Mouse (Mus musculus): ENCODE measurements around the gene Golph3.

Gene Golph3

DNA sequence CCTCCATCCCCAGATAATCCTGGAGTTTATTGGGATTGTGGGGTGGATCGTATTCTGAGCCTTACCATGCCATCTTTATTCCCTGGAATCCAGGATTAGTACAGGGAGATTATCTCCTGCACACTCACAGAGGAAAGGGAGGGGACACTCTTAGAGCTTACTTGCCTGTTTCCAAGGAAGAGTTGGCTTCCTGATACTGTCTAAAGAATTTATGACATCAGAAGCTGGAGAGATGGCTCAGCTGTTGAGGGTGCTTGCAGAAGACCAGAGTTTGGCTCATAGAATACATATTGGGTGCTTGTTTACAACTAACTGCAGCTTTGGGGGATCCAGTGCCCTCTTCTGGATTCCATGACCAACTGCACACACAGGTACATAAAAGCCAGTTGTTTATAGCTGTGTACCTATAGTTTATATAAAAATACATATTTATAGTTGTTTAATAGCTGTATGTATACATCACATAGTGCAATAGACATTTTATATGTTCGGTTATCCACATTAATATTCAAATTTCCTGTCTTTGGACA lies 33.1 kb downstream of the Golph3 start:
- in situ Hi-C loops (cut with MboI; ENCODE audit: unreplicated experiment in 2 of 2), result no loop called here

DNA sequence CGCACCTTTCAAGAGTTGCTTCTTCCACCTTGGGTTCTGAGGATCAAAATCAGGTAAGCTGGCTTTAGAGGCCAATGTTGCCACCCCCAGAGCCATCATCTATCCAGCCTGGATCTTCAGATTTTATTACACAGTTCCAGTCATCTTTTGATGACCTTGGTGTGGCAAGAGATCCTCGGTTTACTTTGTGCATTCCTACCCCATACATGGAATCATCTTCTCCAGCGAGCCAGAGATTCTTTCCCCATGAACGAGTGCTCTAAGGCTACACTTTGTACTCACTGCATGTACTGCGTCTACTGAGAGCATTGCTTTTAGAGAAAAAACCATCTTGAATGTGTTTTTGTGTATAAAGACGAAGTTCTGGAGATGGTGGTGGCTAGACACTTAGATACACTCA lies 34.0 kb downstream of the Golph3 start:
- in situ Hi-C loops (cut with MboI; ENCODE audit: unreplicated experiment in 2 of 2), result no loop called here

DNA sequence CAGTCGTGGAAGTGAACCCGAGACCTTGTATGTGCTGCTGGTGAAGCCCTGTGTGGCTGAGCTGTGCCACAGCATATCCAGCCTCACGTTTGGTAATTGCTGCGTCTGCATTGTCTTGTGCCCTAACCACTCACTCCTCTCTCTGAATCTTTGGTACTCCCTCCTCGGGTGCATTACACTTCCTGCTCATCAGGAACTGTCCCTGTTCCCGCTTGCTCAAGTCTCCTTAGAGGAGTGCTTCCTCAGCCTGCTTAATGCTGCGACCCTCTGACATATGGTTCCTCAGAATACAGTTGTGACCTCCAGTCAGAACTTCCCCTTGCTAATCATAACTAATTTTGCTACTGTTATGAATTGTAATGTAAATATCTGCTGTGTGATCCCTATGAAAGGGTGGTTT lies 34.7 kb downstream of the Golph3 start:
- in situ Hi-C loops (cut with MboI; ENCODE audit: unreplicated experiment in 2 of 2), result no loop called here

DNA sequence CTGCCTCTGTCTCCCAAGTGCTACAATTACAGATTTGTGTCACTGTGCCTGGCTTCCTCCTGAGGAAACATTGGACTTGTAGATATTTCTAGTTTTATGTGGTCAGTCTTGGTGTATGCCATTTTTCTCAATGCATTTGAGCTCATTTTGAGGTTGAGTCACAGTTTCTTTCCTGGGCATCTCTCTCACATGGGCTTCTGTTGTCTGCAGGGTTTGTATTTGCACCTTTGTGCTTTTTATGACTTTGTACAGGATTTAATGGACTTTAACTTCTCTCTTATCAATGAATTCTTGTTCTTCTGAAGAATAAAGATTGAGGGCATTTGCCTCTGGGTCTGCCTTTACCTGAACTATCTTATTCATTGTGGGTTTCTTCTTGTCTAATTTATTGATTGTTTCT lies 36.2 kb downstream of the Golph3 start:
- in situ Hi-C loops (cut with MboI; ENCODE audit: unreplicated experiment in 2 of 2), result no loop called here

DNA sequence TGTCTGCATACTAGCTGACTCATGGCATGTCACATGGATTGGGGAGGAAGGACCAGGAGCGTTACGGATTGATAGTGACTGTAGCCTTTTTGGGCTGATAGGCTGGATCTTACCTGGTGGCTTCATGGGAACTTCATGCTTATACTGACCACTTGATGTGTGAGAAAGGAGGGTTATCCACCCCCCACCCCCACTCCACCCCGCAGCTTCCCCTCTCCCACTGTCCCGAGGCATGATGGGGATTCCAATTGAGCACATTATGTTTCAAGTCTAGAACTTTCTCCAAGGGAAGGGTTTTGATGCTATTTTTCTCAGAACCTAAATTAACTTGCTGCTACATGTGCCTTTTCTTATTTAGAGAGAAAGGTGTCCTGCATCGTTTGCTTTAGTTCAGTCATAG lies 37.1 kb downstream of the Golph3 start:
- in situ Hi-C loops (cut with MboI; ENCODE audit: unreplicated experiment in 2 of 2), result no loop called here

DNA sequence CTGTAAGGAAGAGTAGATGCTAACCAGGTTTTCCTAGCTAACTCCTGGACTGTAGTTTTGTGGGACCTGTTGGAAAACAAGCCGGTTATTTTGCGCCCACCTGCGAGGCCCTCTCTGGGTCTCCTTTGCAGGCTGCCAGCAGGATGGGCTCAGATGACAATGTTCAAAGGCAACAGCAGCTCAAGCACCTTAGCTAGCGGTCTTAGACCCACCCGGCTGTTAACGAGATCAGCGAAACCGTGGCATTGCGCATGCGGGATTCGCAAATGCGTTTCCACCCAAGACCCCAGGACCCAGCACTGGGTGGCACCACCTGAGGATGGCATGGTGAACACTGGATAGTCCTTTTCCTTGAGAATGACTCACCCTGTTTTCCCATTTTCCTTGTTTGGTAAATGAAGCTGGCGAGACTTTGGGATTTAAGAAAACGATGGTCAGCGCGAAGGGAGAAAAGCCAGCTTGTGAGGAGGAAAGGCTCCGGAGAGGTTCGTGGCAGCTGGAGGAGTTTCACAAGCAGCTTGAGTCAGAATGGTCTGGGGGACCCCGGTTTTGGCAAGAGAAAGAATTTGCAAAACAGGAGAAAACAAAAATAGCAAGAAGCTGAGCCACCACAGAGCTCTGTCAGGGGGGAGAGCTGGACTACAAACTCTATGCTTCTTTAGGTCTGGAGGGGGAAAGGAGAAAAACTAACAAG lies 39.4 kb downstream of the Golph3 start:
- in situ Hi-C loops (cut with MboI; ENCODE audit: unreplicated experiment in 2 of 2), result loop anchor here in 1 of 2 experiments (10.0 kb wide), 1 partner anchor 156 kb away; the partner anchor contains the start of gene Mtmr12

DNA sequence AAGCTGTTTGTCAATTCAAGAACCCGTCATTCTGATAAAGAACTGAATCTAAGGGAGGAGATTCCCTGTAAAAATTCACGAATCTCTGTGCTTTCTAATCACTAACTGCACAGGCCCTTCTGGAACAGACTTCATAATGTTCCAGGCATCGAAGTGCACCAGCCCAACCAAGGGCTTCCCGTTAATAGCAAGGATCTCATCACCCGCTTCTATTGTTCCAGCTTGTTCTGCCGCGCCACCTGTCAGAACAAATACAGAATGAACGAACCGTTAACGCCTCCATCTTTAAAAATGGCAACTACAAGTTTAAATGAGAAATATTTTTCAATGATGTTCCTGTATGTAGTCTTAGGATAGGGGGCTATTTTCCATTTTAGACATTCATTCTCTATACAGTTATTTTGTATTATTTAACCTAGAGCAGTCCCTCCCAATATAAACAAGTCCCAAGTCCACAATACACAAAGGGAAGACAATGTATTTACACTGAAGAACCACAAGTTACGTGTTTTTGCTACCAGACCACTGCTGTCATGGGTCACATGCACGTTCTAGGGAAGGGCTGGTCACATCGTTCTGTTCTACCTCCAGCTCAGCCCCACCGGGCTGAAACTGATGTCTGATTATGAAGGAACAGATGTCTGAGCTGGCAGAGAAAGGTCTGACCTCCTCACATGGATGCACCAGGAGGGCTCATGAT lies 40.9 kb downstream of the Golph3 start:
- in situ Hi-C loops (cut with MboI; ENCODE audit: unreplicated experiment in 2 of 2), result loop anchor here in 1 of 2 experiments (10.0 kb wide), 1 partner anchor 157 kb away; the partner anchor contains the start of gene Mtmr12

DNA sequence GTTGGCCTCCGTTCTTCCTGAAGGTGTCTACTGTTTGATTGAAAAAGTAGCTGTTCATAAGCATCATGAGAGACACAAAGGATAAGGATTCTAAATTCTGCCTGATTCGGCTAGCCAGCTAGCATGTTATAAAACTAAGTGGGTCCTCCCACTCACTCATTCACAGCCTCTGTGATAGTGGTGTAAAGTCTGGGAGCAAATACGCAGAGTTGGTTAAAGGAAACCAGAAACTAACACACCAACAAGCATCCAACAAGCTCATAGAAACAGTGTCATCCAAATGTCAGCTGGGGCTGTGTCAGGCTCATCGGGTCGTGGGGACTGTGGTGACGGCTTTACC lies 41.4 kb downstream of the Golph3 start:
- in situ Hi-C loops (cut with MboI; ENCODE audit: unreplicated experiment in 2 of 2), result loop anchor here in 1 of 2 experiments (10.0 kb wide), 1 partner anchor 158 kb away; the partner anchor contains the start of gene Mtmr12

DNA sequence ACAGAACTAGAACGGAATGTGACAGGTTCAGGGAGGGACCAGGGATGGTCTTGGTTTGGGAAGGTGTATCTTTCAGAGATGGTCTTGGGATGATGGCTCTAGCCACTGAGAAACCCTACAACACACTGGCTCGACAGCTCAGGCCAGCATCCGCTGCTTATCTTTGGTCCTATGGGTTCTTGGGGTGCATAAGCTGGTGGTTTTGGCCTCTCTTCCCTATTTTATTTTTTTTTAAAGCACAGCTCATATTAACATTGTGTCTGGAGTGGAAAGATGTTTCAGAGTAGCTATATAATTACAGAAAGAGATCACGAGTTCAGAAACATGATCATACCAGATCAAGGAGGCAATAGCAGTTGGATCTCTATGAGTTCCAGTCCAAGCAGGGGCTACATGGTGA lies 42.8 kb downstream of the Golph3 start:
- in situ Hi-C loops (cut with MboI; ENCODE audit: unreplicated experiment in 2 of 2), result loop anchor here in 1 of 2 experiments (10.0 kb wide), 1 partner anchor 159 kb away; the partner anchor contains the start of gene Mtmr12

DNA sequence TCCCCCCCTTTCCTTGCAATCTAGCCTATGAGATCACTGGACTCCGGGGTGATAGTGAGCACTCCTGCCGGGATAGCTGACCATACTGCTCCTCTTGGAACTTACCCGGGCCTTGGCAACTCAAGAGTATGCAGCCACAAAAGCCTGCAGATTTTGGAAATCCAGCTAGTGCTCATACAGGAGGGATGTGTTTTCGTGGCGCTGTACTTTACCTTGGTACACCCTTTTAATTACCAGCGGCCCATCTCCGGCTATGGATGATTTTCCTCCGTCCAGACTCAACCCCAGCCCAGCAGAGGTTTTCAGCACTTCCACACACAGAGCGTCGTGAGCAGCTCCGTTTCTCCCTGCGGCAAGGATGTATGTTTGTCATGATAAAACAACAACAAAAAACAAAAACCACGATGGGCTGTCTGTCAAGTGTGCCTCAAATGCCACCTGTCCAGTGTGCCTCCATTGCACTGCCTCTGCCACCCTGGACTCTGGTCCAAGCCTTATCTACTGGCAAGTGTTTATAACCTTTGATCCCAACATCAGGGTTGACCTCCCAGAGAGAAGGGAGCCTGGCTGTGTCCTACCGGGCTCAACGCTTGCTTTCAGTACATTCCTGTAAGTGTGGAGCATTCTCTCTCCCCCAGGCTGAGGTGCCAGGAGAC lies 44.3 kb downstream of the Golph3 start:
- in situ Hi-C loops (cut with MboI; ENCODE audit: unreplicated experiment in 2 of 2), result loop anchor here (5.0 to 10.0 kb wide), 2 partner anchors 161 to 432 kb away; partner anchors contain the start of gene Mtmr12 (in 1 of the 2)

DNA sequence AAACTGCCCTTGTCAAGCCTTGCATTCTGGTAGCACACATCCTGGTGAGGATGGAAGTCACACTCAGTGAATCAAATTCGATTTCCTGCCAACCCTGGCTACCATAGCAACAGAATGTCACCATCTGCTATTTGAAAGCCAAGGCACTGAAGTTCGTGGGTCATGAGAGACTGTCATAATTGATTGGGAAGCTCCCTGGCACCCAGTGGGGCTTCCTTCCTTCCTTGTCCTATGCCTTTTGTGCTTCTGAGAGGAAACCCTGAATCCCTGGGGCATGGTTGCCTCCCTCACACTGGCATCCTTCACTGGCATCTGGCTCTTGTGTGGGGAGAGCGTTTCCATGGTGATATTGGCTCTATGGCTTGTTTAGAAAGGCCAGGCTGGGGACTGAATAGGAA lies 44.8 kb downstream of the Golph3 start:
- in situ Hi-C loops (cut with MboI; ENCODE audit: unreplicated experiment in 2 of 2), result loop anchor here (5.0 to 10.0 kb wide), 2 partner anchors 161 to 431 kb away; partner anchors contain the start of gene Mtmr12 (in 1 of the 2)

DNA sequence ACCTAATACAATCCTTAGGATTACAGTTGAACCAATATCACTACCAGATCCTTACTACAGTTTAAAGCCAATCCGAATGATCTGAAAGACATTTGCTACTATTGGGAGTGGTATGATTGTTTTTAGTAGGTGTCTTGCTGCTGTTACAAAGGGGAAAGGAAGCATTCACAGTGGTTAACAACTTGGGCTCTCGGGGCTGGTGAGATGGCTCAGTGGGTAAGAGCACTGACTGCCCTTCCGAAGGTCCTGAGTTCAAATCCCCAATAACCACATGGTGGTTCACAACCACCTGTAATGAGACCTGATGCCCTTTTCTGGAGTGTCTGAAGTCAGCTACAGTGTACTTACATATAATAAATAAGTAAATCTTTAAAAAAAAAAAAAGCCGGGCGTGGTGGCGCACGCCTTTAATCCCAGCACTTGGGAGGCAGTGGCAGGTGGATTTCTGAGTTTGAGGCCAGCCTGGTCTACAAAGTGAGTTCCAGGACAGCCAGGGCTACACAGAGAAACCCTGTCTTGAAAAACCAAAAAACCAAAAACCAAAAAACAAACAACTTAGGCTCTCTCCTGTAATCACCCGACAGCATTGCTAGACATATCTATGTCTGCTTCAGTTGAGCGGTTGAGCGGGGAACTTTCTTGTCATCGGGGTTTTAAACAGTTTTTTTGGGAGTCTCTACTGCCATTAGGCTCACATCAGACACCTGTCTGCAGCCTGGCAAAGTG lies 45.5 kb downstream of the Golph3 start:
- in situ Hi-C loops (cut with MboI; ENCODE audit: unreplicated experiment in 2 of 2), result loop anchor here (5.0 to 10.0 kb wide), 2 partner anchors 162 to 431 kb away; partner anchors contain the start of gene Mtmr12 (in 1 of the 2)

DNA sequence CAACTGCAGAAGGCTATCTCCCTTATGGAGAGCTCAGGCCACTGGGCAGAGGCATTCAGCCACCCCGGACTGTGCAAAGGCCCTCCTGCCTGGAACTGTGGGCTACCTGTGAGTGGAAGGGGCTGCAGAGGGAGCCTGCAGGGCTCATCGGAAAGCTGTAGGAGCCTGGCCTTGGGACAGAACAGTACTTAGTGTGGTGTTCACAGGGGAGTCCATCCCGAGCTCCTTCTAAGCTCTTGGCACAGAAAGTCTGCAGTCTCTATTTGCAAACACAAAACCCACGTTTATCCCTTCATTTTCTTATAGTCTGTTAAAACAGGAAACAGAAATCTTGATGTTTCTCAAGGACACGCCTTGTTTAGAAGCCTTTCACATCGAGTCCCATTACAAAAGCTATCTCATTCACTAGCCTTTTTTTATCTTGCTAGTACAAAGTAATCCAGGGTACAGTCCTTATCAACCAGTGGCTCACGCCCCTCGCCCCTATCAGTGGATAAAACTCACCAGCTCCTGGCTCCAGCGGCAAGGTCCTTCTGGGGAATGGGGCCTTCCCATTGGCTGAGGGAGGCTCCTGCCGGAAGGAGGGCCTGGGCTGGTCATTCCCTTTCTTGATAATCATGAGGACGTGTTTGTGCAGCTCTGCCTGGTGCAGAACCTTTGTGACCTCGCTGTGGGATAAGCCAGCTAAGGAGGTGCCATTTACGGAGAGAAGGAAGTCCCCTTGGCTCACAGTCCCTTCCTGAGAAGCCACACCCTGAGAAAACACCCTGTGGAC lies 46.2 kb downstream of the Golph3 start:
- in situ Hi-C loops (cut with MboI; ENCODE audit: unreplicated experiment in 2 of 2), result loop anchor here (5.0 to 10.0 kb wide), 2 partner anchors 163 to 430 kb away; partner anchors contain the start of gene Mtmr12 (in 1 of the 2)

DNA sequence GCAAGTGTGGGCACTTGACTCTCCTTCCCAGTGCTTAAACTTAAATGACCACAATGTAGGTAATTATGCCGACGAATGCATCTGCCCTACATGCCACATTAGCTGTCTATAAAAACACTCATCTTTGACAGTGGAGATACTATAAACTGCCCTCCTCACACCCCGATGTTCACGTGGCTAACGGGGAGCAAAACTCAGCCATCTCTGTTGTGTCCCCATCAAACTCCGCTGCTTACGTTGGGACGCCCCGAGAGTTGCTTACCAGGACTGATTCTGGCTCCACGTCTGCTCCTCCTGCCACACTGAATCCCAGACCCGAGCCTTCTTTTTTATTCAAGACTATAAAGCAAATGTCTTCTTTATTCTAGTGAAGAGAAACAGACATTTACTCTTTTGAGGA lies 47.1 kb downstream of the Golph3 start:
- in situ Hi-C loops (cut with MboI; ENCODE audit: unreplicated experiment in 2 of 2), result loop anchor here (5.0 to 10.0 kb wide), 2 partner anchors 164 to 429 kb away; partner anchors contain the start of gene Mtmr12 (in 1 of the 2)

DNA sequence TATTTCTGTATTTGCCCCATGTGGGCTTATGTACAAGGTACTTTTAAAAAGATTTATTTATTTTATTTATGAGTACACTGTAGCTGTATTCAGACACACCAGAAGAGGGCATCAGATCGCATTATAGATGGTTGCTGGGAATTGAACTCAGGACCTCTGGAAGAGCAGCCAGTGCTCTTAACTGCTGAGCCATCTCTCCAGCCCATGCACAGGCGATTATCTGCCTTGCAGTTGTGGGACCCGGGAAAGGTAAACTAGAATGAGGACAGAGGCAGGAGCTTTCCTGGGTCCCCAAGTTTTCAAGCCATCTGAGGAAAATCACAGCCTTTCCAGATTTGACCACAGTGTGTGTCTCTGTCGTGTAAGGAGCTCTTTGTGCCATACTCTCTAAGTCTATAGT lies 47.6 kb downstream of the Golph3 start:
- in situ Hi-C loops (cut with MboI; ENCODE audit: unreplicated experiment in 2 of 2), result loop anchor here (5.0 to 10.0 kb wide), 2 partner anchors 164 to 428 kb away; partner anchors contain the start of gene Mtmr12 (in 1 of the 2)

DNA sequence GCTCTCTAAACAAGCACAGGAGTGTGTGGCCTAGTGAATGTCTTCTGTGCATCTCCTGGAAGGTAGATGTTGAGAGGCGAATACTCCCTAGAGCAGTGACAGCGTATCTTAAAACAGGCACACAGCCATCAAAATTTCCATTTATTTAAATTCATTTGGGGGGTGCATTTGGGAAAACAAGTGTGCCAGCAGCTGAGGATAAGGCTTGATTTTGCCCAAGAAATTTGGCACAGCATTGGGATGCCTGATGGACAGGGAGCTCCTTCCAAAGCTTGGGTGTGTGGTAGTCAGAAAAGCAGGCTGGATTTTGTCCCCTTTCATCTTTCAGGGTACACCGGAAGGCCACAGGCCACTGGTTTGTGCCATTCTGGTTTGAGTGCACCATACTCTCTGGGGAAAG lies 48.8 kb downstream of the Golph3 start:
- in situ Hi-C loops (cut with MboI; ENCODE audit: unreplicated experiment in 2 of 2), result loop anchor here (5.0 to 10.0 kb wide), 4 partner anchors 175 to 422 kb away; no protein-coding TSS in a partner anchor

DNA sequence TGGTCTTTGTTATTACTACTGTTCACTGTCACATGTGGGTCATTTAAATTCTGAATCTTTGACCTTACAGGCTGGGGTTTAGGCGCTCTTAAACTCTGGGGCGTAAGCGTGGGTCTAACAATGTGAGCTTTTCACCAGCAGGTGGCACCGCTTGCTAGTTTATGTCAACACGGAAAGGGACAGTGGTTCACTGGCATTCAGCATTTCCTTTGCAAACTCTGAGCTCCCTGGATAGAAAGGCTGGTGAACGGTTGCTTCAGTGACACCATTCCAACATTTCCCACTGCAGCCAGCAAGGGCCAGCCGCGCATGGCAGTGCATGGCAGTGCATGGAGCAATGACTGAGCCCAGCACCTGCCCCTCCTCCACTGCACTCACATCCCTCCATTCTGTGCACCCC lies 49.9 kb downstream of the Golph3 start:
- in situ Hi-C loops (cut with MboI; ENCODE audit: unreplicated experiment in 2 of 2), result loop anchor here (5.0 to 10.0 kb wide), 4 partner anchors 176 to 421 kb away; no protein-coding TSS in a partner anchor

DNA sequence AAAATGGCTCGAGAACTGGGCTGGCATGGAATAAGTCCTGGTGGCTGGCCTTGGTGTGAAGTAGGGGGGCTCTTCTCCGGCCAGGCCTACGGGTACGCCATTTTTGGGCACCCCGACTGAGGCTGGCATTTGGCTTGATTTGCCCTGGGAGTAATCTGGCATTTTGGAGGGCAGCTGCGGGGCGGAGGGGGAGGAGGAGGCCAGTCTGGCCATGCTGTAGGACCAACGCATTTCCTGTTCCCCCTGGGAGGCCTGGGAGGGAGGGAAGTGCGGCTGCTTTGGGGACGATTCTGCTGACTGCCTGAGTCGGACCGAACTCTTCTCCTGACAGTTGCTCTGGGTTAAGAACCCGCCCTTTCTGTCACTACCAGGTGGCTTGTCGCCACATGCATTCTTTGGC lies 52.2 kb downstream of the Golph3 start:
- in situ Hi-C loops (cut with MboI; ENCODE audit: unreplicated experiment in 2 of 2), result loop anchor here (5.0 to 10.0 kb wide), 4 partner anchors 179 to 419 kb away; no protein-coding TSS in a partner anchor

DNA sequence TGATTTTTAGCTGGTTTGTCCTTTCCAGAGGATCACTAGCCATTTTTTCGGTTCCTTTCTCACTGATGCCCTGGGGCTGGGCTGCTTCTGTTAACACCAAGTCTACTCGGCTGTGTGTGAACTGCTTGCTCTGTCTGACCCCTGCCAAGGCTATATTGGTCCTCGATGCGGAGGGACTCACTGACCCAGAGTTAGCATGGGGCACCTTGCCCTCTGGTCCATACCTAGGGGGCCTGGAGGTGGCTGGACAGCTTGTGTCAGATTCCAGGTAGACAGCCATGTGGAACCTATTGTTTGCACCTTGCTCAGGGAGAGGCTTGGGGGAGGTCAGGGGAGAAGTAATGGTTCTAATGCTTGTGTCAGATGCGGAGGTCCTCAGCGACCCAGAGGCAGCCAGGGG lies 52.7 kb downstream of the Golph3 start:
- in situ Hi-C loops (cut with MboI; ENCODE audit: unreplicated experiment in 2 of 2), result loop anchor here (5.0 to 10.0 kb wide), 4 partner anchors 179 to 418 kb away; no protein-coding TSS in a partner anchor

Measured in v-Abl transformed pro-B cells (cell line).